Mouse (Mus musculus) spleen, adult 2 months (tissue): Measurements from ENCODE around the gene Pimreg.

Experiments used
- CTCF ChIP-seq: fragments of 200-500 bp; IDR thresholded peaks from 2 replicates; pipeline ENCODE4 v1.5.1; 2011; ENCODE audit warnings: mild to moderate bottlenecking, inconsistent platforms; ENCODE audit not compliant: insufficient read depth, insufficient read length, insufficient replicate concordance; ENCODE audit errors: extremely low read depth
- POLR2A ChIP-seq: fragments of 200-500 bp; IDR thresholded peaks from 2 replicates; pipeline ENCODE4 v1.6.1; 2011; ENCODE audit warnings: low read depth, low read length, inconsistent platforms

- TF ChIP-seq CTCF (peak; percentile 45; the same call in 1 of the 2 replicates), POLR2A (no peak)
Measured at GRCm38 (mm10) chr11:72052636-72053035, 10.8 kb downstream of the Pimreg start.
